Mouse (Mus musculus): ENCODE results near the gene Nwd2.

DNA sequence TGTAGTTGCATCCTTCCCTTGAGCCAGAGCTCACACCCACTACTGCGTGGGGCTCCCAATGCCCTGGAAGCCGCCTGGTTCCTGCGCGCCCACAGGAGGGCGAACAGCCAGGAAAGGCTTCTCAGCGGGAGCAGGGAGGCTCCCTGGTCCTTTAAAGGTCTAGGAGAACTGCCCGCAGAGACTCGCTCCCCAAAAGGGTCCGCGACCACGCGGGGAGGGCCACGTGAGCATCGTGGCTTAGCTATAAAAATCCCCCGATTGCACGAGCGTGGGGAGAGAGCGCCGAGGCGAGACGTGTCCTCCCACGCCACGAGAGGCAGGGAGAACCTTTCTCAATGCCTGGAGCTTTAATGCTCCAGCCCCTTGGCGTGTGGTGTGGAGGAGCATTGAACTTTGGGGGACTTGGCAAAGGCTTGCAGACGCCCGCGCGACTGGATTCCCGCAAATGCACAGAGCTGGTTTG, at the start of gene Nwd2:
- TF ChIP-seq GATA1 (IDR thresholded peaks at IDR 0.05; ENCODE audit: borderline replicate concordance, low read length) = no peak
- TF ChIP-seq FLI1 (IDR thresholded peaks at IDR 0.05; ENCODE audit: low read length) = no peak

Measured in megakaryocyte, embryonic 14.5 days (primary cell).